Mouse (Mus musculus) urinary bladder, postnatal 36 days (tissue): Measurements from ENCODE around the gene Nhsl2.

Experiments
- DNase-seq, 2 experiments: peaks; one replicate each; pipeline ENCODE4 v3.0.0; 2022; ENCODE audit warnings: low spot score in 2 of 2, mixed read lengths in 1 of 2

Nhsl2 gene

DNA sequence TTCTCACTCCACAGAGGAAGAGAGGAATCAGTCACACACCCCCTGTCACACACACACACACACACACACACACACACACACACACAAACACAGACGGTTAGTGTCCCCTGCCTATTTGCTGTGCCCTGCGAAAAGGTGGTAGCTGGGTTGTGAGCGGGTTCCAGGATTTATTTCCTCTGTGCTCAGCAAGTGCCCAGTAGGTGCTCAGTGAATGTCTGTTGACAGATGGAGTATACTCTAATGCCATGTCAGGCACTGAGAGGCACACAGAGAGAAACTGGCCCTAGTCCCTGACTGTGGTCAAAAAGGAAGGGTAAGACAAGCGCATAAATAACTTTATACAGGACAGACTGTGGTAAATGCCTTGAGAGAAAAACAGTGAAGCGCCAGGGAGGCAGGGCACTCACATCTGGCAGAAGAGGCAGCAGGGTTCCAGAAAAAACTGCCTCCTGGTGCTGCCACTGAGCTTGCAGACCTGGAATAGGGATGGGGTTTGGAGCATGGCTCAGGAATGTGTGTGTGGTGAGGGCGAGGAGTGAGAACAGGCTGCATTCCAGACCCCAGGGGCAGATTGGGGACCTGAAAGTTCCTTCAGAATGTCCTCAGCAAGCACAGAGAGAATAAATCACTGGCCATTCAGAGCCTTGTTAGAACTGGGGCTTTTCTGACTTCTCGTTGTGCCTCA is 52.8 kb downstream of the Nhsl2 start:
- DNase-seq = no peak

- DNase-seq = no peak
Observed at GRCm38 (mm10) chrX:101902597-101902996, 53.4 kb downstream of the Nhsl2 start.

DNA sequence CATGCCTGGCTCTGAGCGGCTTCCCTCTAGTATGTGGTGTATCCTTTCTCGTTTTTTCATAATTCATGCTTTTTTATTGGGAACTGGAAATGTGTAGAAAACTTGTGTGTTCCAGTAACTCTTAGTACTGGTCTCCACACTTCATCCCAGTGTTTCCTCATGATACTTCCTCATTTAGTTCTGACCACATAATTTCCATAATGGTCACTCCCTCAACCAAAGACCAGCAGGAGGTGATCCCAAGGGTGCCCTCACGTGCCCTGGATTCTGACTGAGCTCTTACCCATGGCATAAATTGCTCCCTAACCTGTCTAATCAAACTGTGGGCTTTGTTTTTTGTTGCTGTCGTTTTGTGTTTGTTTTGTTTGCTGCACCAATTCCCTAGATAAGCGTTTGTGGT is 58.1 kb downstream of the Nhsl2 start:
- no peak for DNase-seq

GRCm38 (mm10) chrX:101929131-101929530 is 79.9 kb downstream of the Nhsl2 start:
- no peak for DNase-seq

DNA sequence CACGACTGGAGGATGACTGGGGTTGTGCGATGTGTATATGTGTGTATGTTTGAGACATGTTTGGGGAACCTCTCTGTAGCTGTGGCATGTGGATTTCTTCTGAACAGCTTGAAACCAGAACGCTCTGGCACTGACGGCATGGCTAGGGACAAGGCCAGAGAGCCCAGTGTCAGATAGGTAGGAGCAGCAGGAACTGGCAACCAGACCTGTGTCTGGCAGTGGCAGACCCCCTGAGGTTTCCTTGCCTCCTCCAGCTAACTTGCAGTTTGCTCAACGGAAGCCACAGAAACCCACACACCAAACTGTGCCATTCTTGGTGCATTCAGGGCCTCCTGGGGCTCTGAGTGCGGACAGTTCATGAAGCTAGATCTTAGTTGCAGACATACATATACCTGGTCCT is 81.1 kb downstream of the Nhsl2 start:
- no peak for DNase-seq

DNA sequence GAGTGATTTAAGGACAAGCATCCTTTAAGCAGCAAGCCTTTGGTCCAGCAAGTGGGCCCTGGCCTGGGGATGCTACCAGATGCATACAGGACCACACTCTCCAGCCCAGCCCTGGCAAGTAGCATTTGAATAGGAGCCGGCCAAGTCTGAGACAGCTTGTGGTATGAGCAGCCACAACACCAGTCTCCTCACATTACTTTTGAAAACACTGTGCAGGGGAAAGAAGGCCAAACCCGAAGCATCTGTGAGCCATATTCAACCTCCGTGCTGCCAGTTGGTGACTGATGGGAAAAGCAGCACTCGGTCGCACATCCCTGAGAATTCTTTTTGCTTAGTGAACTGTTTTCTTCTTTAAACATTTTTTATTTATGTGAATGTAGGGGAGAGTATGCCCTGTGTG is 81.8 kb downstream of the Nhsl2 start:
- DNase-seq = no peak

DNA sequence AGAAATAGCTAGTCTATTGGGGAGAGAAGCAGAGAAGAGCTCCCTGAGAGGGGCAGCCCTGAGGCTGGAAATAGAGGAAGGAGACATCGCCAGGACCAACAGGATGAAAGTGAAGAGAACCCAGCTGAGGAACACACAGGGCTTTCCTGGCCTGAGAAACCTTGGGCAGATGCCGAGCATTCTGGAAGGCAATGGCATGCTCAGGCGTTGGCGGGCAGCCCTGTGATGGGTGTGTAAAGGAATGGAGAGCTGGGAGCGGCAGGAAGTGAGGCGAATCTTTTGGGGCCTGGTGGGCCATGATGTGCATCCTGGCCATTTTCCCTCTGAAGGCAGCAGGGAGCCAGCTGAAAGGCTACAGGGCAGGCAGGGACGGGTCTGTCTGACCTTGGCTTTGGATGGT is 83.1 kb downstream of the Nhsl2 start:
- peak; percentile 9 to 29 for DNase-seq

- DNase-seq = no peak
Observed at GRCm38 (mm10) chrX:101933346-101933745, 84.2 kb downstream of the Nhsl2 start.

DNA sequence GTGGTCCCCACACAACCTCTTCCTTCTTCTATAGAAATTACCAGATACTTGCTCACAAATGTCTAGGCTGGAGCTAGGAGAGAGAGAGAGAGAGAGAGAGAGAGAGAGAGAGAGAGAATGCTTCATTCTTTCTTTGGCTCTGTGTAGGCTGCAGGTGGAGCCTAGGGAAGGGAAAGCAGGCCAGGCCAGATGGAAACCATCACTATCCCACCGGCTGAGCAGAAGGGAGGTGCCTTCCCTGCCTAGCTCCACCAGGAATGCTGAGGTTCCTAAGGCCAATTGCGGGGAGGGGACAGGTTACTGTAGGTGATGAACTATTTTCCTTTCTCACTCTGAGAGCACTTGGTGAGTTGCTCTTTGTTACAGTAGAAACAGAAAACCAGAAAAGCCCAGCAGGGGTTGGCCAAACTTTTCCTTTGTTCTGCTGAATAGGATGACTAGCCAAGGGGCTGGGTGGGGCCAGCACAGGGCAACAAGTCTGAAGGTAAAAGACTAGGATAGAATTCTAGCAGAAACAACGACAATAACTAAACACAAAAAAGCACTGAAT is 86.2 kb downstream of the Nhsl2 start:
- DNase-seq = no peak

DNA sequence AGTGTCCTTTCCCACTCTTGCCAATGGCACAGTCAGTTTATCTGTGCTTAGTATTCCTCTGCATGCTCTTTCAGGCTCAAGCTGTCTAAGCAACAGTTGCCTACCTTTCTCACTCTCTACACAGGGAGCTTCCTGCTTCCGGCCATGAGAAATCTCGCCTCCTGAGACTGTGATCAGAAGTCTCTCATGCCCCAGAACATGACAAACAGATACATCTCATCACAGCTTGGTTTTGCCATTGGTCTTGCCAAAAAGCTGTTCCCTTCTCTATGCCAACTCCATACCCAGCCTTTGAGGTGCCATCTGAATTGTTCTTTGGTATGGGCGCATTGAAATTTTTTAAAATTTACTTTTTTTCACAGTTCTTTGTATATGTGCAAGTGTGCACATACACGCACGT is 90.3 kb downstream of the Nhsl2 start:
- no peak for DNase-seq

- peak; percentile 35 to 66 for DNase-seq
Observed at GRCm38 (mm10) chrX:101942461-101942896, 93.3 kb downstream of the Nhsl2 start.

GRCm38 (mm10) chrX:101943743-101944142 is 94.6 kb downstream of the Nhsl2 start:
- no peak for DNase-seq

- DNase-seq = no peak
Observed at GRCm38 (mm10) chrX:101944761-101945330, 95.7 kb downstream of the Nhsl2 start.

DNA sequence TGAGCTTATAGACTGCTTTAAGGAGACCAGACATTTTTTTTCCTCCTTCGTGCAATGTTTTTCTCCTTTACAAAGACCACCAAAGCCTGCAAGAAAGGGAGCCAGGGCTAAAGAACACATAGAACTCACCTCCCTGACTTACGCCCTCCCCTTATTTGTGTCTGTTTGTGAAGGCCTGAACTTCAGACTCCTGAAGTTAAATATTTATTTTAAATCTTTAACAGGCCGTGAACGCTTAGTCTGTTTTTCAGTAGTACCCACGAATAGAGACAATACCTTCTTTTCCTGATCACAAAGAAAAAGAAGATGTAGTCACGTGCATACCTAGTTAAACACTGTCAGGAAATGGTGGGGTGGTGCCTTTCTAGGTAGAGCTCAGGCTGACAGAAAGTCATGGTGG is 103.3 kb downstream of the Nhsl2 start:
- no peak for DNase-seq

GRCm38 (mm10) chrX:101953256-101953655 is 104.1 kb downstream of the Nhsl2 start:
- DNase-seq = no peak

DNA sequence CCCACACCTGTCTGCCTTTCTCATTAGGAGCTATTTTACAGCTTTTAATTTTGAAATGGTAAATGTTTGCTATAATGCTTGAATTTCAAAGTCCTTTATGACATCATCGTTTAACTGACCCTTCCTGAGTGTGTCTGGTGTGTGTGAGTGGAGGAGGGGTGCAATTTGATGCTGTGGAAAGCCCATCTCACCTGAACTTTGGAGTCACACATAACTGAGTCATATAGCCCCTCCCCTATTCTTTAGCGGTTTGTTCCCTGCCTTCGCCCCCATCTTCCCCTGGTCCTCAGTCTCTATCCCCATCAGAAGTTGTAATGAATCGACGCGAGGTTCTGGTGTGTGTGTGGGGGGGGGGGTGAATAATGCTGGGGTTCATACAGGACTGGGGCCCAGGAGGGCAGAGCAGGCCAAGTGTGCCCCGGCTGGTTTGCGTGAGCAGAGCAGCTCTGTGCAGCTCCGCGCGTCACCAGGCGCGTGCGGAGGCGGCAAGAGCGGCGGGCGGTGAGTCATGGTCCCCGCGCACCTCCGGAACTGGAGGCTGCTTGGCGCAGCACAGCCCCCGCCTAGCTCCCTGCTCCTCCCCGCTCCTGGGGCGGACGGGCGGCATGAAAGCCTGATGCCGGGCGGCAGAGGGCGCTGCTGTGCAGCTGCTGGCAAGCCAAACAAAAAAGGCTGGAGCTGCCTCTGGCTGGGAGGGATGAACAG is 104.8 kb downstream of the Nhsl2 start:
- peak; percentile 76 to 89 for DNase-seq

DNA sequence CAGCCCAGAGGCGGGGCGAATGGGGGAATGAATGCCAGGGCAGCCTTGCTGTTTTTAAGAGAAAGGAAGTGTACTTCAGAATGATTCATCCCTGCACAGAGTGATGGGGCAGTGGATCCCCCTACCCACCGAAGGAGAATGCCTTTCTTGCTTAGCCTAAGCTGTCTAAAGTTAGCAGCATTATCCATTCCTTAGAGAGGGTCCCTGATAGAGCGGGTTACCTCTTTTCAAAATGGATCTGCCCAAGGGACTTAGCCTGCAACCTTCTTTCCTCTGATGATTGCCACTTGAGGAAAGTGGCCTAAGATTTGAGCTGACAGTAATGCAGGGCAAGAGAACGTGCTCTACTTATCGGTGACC is 105.3 kb downstream of the Nhsl2 start:
- DNase-seq = no peak

- DNase-seq = no peak
Observed at GRCm38 (mm10) chrX:101961848-101962247, 112.7 kb downstream of the Nhsl2 start.

GRCm38 (mm10) chrX:101963711-101964110 is 114.5 kb downstream of the Nhsl2 start:
- no peak for DNase-seq

DNA sequence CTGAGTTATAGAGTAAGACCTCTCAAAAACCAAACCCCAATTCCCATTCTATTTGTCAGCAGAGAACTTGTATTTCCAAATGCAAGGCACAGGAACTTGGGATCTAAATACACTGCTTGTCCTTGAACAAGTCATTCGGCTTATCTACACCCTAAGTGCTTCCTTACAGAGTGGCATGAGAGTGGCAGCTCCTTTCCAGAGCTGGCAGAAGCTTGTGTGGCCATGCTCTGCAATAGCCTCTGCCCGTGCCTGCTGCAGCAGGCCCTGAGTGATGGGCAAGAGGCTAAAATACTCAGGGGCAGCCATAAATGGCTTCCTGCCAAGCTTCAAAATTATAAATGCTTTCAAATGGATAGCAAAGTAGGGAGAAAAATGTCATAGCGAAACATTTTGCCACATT is 123.8 kb downstream of the Nhsl2 start:
- no peak for DNase-seq

- no peak for DNase-seq
Observed at GRCm38 (mm10) chrX:101976931-101977330, 127.7 kb downstream of the Nhsl2 start.

DNA sequence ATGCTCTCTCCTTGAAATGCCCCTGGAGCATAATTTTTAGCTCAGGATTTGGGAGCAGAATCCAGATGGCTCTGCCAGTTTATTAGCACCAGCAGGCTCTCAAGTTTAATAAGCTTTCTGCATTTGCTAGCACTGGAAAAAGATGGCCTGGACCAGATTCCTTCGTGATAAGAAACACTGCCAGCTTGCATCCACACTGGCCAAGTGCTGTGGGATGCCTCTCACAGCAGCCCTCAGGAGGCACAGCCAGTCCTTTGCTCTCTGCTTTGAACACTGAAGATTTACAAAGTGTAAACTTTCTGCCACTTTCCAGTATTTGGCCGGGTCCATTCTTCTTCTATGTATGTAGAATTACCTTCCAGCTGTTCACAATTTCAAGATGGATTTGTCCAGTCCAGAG is 129.7 kb downstream of the Nhsl2 start:
- no peak for DNase-seq

GRCm38 (mm10) chrX:101979267-101979666 is 130.1 kb downstream of the Nhsl2 start:
- DNase-seq = no peak
